Mouse (Mus musculus): ENCODE measurements around the gene Hoxc8. TPM values are rescaled to one million over a fixed set of nuclear protein-coding genes. Genes with fewer than 3 reads are reported as not detected.

The Hoxc8 gene
- polyA plus RNA-seq, 1 experiment from 2014 or later: 1.7 TPM

DNA sequence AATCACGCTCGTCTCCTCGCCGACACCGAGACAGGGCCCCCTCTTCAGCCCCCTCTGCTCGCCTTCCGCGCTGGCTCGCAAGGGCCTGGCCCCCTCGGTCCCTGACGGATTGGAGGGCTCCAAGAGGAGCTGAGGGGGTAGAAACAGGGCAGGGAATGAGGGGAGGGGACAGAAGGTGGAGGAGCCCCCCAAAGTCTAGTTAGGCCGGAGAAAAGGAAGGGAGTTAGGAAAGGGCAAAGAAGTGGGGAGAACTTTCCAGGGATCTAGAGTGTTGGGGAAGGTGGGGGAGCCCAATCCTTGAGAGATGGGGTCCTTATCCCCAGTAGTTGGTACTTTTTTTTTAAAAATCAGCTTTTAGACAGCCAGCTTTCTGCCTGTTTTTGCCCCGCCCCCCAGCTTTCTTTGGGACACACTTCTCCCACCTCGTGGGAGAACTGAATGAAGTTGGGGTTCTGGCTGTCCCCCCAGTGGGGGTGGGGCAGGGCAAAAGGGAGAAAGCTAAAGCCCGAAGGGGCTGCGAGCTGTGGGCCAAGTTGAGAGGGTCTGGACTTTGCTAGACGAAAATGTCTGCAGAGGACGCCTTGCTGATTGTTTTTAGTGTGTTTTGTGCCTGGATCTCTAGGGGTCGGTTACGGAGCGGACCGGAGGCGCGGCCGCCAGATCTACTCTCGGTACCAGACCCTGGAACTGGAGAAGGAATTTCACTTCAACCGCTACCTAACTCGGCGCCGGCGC lies 19.9 kb downstream of the Hoxc8 start:
- no peak overlapping the region for H3K4me3 ChIP-seq
- under 1% methylated on average over 31 of the region's 31 CpGs for WGBS

GRCm38 (mm10) chr15:103010847-103011555 lies 20.6 kb downstream of the Hoxc8 start:
- no peaks in the 10 kb centered on the region for H3K9me3 ChIP-seq
- under 1% methylated on average over 28 of the region's 28 CpGs for WGBS
- H3K27ac ChIP-seq: no peak overlapping the region
- no peak for DNase-seq (ENCODE audit: low spot score)
- peaks cover 100% of the 10 kb centered on the region for H3K27me3 ChIP-seq (ENCODE audit: insufficient read depth, poor library complexity, severe bottlenecking)
- H3K36me3 ChIP-seq: no peaks in the 10 kb centered on the region
- H3K4me1 ChIP-seq: peaks cover 25% of the 10 kb centered on the region
- H3K4me3 ChIP-seq: no peak overlapping the region

More for the DNA sequence above, 19.9 kb downstream of the Hoxc8 start:
- Histone ChIP-seq H3K9me3 (no peaks in the 10 kb centered on the region), H3K36me3 (no peaks in the 10 kb centered on the region), H3K27ac (no peak overlapping the region), H3K4me1 (peaks cover 25% of the 10 kb centered on the region), H3K27me3 (ENCODE audit: insufficient read depth, poor library complexity, severe bottlenecking) (peaks cover 100% of the 10 kb centered on the region)
- DNase-seq (ENCODE audit: low spot score): no peak

GRCm38 (mm10) chr15:103011928-103012486 lies 21.6 kb downstream of the Hoxc8 start:
- Histone ChIP-seq H3K36me3 (no peaks in the 10 kb centered on the region), H3K27me3 (ENCODE audit: insufficient read depth, poor library complexity, severe bottlenecking) (peaks cover 100% of the 10 kb centered on the region), H3K27ac (no peak overlapping the region), H3K4me3 (0 out of 2 replicates have a peak overlapping the region, but pooled peaks have one; percentile 23), H3K9me3 (no peaks in the 10 kb centered on the region), H3K4me1 (peaks cover 25% of the 10 kb centered on the region)
- under 1% methylated on average over 26 of the region's 26 CpGs for whole genome bisulfite sequencing
- no peak for DNase-seq (ENCODE audit: low spot score)

GRCm38 (mm10) chr15:103013238-103013984 lies 23.0 kb downstream of the Hoxc8 start:
- DNase-seq (ENCODE audit: low spot score): no peak
- Histone ChIP-seq H3K9me3 (no peaks in the 10 kb centered on the region), H3K4me1 (peaks cover 25% of the 10 kb centered on the region), H3K27me3 (ENCODE audit: insufficient read depth, poor library complexity, severe bottlenecking) (peaks cover 100% of the 10 kb centered on the region), H3K36me3 (no peaks in the 10 kb centered on the region), H3K4me3 (peak overlapping the region; percentile 46), H3K27ac (no peak overlapping the region)
- WGBS: 4% methylated on average over 17 of the region's 17 CpGs

GRCm38 (mm10) chr15:103014166-103015008 lies 24.0 kb downstream of the Hoxc8 start:
- H3K27me3 ChIP-seq (ENCODE audit: insufficient read depth, poor library complexity, severe bottlenecking): peaks cover 100% of the 10 kb centered on the region
- H3K36me3 ChIP-seq: no peaks in the 10 kb centered on the region
- peak overlapping the region; percentile 60; the same call in 1 of the 2 replicates for H3K27ac ChIP-seq
- H3K4me3 ChIP-seq: peak overlapping the region; percentile 46
- no peak for DNase-seq (ENCODE audit: low spot score)
- peaks cover 25% of the 10 kb centered on the region for H3K4me1 ChIP-seq
- WGBS: 1% methylated on average over 43 of the region's 57 CpGs
- H3K9me3 ChIP-seq: no peaks in the 10 kb centered on the region

DNA sequence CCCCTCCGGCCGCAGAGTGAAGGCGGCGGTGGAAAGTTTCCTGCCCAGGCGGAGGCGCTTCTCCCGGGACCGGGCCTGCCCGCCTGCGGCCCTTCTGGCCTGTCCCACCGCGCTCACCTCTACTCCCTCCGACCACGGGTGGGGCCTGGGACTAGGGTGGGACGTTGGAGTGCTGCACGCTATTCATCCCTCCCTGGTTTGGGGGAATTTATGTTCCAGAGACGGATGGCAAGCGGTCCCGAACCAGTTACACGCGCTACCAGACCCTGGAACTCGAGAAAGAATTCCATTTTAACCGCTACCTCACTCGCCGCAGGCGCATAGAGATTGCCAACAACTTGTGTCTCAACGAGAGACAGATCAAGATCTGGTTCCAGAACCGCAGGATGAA lies 24.6 kb downstream of the Hoxc8 start:
- Histone ChIP-seq H3K4me1 (peaks cover 25% of the 10 kb centered on the region), H3K27ac (peak overlapping the region; percentile 60; the same call in 1 of the 2 replicates), H3K27me3 (ENCODE audit: insufficient read depth, poor library complexity, severe bottlenecking) (peaks cover 100% of the 10 kb centered on the region), H3K4me3 (peak overlapping the region; percentile 46), H3K9me3 (no peaks in the 10 kb centered on the region), H3K36me3 (no peaks in the 10 kb centered on the region)
- no peak for DNase-seq (ENCODE audit: low spot score)
- under 1% methylated on average over 28 of the region's 28 CpGs for WGBS

- no peaks in the 10 kb centered on the region for H3K9me3 ChIP-seq
- H3K27me3 ChIP-seq (ENCODE audit: insufficient read depth, poor library complexity, severe bottlenecking): peaks cover 100% of the 10 kb centered on the region
- peaks cover 22% of the 10 kb centered on the region for H3K4me1 ChIP-seq
- 3% methylated on average over 19 of the region's 19 CpGs for WGBS
- DNase-seq (ENCODE audit: low spot score): no peak
- H3K36me3 ChIP-seq: no peaks in the 10 kb centered on the region
- H3K4me3 ChIP-seq: peak overlapping the region; percentile 46
- no peak overlapping the region for H3K27ac ChIP-seq
These were observed 25.2 kb downstream of the Hoxc8 start for GRCm38 (mm10) chr15:103015406-103016166.

DNA sequence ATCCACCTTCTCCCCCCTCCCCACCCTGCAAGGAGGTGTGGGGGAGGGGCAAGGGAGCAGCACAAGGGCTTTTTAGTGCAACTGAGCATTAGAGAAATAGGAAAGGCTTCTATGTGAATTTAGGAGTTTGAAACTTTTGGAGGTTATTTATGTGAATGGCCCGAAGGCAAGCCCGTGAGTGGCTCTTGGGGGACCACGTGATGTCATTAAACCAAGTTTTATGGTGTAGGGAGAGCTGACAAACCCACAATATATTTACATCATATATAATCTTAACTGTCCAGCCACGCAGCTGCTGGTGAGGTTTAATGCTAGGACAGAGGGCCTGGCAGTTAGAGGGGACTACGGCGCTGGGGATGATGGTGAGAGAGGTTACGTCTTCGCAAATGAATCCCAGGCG lies 28.2 kb downstream of the Hoxc8 start, which contains the start of gene Hoxc4:
Gene Hoxc4, plus strand, starts transcription at position 299 of the 400 bp plus-strand sequence.
- H3K9me3 ChIP-seq: no peaks in the 10 kb centered on the region
- peaks cover 100% of the 10 kb centered on the region for H3K27me3 ChIP-seq (ENCODE audit: insufficient read depth, poor library complexity, severe bottlenecking)
- WGBS: 7% methylated on average over 9 of the region's 9 CpGs
- no peak for DNase-seq (ENCODE audit: low spot score)
- H3K27ac ChIP-seq: no peak within 1 kb of the TSS
- H3K4me3 ChIP-seq: no peak within 1 kb of the TSS
- no peaks in the 10 kb centered on the region for H3K36me3 ChIP-seq
- H3K4me1 ChIP-seq: peaks cover 11% of the 10 kb centered on the region; the same call in 1 of the 2 replicates

DNA sequence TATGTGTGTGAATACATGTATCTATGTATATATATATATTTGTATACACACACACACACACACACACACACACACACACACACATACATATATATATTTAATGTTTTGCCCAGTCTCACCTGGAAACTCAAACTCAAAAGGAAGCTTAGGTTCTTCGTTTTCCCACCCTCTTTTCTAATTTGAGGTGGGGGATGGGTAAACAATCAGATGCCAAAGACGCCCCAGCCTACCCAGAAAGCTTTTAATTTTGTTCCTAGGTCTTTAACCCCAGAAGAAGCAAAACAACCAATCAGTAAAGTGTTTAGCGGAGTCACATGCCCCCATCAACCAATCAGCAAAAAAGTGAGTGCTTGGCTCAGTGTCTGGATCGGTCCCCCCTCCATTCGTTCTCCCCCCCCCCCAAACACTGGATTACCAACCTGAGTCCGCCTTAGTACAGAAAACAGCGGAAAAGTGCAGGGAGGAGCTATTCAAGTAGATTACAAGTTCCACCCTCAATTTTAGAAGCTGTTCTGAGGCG lies 30.6 kb downstream of the Hoxc8 start:
- DNase-seq (ENCODE audit: low spot score): no peak
- Histone ChIP-seq H3K4me3 (no peak overlapping the region), H3K9me3 (no peaks in the 10 kb centered on the region), H3K27me3 (ENCODE audit: insufficient read depth, poor library complexity, severe bottlenecking) (peaks cover 100% of the 10 kb centered on the region), H3K4me1 (no peaks in the 10 kb centered on the region), H3K36me3 (no peaks in the 10 kb centered on the region), H3K27ac (no peak overlapping the region)
- 2% methylated on average over 8 of the region's 8 CpGs for WGBS

DNA sequence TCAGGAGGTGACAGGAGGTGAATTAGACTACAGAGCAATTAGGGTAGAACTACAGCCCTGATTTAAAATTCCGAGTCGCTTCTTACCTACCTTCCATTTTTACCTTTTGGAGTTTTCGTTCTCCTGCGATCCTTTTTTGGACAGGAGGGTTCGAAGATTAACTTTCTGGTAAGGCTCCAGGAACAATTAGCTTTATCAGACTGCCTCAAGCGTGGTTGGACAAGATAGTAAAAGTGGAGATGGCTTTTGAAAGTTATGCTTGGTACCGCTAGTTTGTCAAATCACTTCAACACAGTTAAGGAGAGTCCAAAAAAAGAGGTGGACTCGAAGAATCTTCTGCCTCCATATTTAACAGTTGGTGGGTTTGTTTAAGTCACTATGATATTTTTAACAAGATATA lies 31.1 kb downstream of the Hoxc8 start:
- Histone ChIP-seq H3K4me1 (no peaks in the 10 kb centered on the region), H3K4me3 (no peak overlapping the region), H3K9me3 (no peaks in the 10 kb centered on the region), H3K27ac (no peak overlapping the region), H3K27me3 (ENCODE audit: insufficient read depth, poor library complexity, severe bottlenecking) (peaks cover 100% of the 10 kb centered on the region), H3K36me3 (no peaks in the 10 kb centered on the region)
- 9% methylated on average over 8 of the region's 8 CpGs for WGBS
- DNase-seq (ENCODE audit: low spot score): no peak

DNA sequence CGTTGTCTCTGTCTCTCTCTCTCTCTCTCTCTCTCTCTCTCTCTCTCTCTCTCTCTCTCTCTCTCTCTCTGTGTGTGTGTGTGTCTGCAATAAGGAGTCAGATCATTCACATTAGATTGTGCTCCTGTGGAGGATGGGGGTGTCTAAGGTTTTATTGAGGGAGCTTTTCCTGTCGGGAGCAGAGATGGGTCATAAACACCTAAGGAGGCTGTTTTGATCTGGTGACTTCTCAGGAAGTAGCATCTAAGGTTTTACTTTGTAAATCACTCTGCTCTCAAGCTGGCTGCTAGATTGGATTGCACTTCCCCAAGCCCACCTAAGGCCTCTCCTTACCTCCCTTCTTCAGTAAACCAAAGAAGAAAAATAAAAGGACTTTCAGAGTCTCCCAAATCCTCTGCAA lies 33.7 kb downstream of the Hoxc8 start:
- 13% methylated on average over 2 of the region's 2 CpGs for WGBS
- no peak for DNase-seq (ENCODE audit: low spot score)
- no peak overlapping the region for H3K4me3 ChIP-seq
- H3K9me3 ChIP-seq: no peaks in the 10 kb centered on the region
- no peak overlapping the region for H3K27ac ChIP-seq
- no peaks in the 10 kb centered on the region for H3K36me3 ChIP-seq
- no peaks in the 10 kb centered on the region for H3K4me1 ChIP-seq
- peaks cover 100% of the 10 kb centered on the region for H3K27me3 ChIP-seq (ENCODE audit: insufficient read depth, poor library complexity, severe bottlenecking)
